Mouse (Mus musculus): Measurements from ENCODE around the gene Ywhab. TPM values are rescaled to one million over a fixed set of nuclear protein-coding genes. Genes with fewer than 3 reads are reported as not detected.

Gene Ywhab
- polyA plus RNA-seq, 1 experiment from 2014 or later: 381 TPM

- Histone ChIP-seq H3K9me3 (no peaks in the 10 kb centered on the region), H3K4me1 (no peaks in the 10 kb centered on the region), H3K36me3 (peaks cover 56% of the 10 kb centered on the region), H3K27me3 (replicated peaks) (no peaks in the 10 kb centered on the region), H3K4me2 (replicated peaks) (no peak overlapping the region), H3K9ac (no peak overlapping the region), H3K4me3 (no peak overlapping the region), H3K27ac (no peak overlapping the region)
- 91% methylated on average over 8 of the region's 8 CpGs for WGBS
- ATAC-seq (ENCODE audit: low FRiP score, low read depth): no peak
Measured at GRCm38 (mm10) chr2:164053767-164054166, 59.0 kb downstream of the Ywhab start.

GRCm38 (mm10) chr2:164054671-164055070 lies 59.9 kb downstream of the Ywhab start:
- no peaks in the 10 kb centered on the region for H3K4me1 ChIP-seq
- H3K4me2 ChIP-seq (replicated peaks): no peak overlapping the region
- no peak for ATAC-seq (ENCODE audit: low FRiP score, low read depth)
- no peak overlapping the region for H3K27ac ChIP-seq
- H3K36me3 ChIP-seq: peaks cover 65% of the 10 kb centered on the region
- no peak overlapping the region for H3K4me3 ChIP-seq
- H3K9me3 ChIP-seq: no peaks in the 10 kb centered on the region
- no peak overlapping the region for H3K9ac ChIP-seq
- whole genome bisulfite sequencing: 94% methylated on average over 8 of the region's 8 CpGs
- H3K27me3 ChIP-seq (replicated peaks): no peaks in the 10 kb centered on the region

- no peak overlapping the region for H3K4me3 ChIP-seq
- ATAC-seq (ENCODE audit: low FRiP score, low read depth): no peak
- H3K9me3 ChIP-seq: no peaks in the 10 kb centered on the region
- WGBS: 95% methylated on average over 8 of the region's 8 CpGs
- H3K4me2 ChIP-seq (replicated peaks): no peak overlapping the region
- no peak overlapping the region for H3K9ac ChIP-seq
- peaks cover 82% of the 10 kb centered on the region for H3K36me3 ChIP-seq
- H3K4me1 ChIP-seq: no peaks in the 10 kb centered on the region
- H3K27me3 ChIP-seq (replicated peaks): no peaks in the 10 kb centered on the region
- no peak overlapping the region for H3K27ac ChIP-seq
Measured at GRCm38 (mm10) chr2:164059634-164060235, 65.0 kb downstream of the Ywhab start.

Other genes starting within 250 kb of the Ywhab start
- gene Ada, start 244.7 kb upstream of the Ywhab start, polyA plus RNA-seq (2016; fragmentation: Nextera tagmentation; extraction: Ambion mirVana): 3.9 and 4.2 TPM in 2 replicates
- 0.14 and 0.41 TPM in 2 replicates for gene Ccn5, start 174.1 kb upstream of the Ywhab start, polyA plus RNA-seq (2016; fragmentation: Nextera tagmentation; extraction: Ambion mirVana)
- gene Kcnk15, start 141.3 kb upstream of the Ywhab start, polyA plus RNA-seq (2016; fragmentation: Nextera tagmentation; extraction: Ambion mirVana): 0.10 TPM in 1 of 2 replicates, not detected in the other
- gene Rims4, start 76.3 kb upstream of the Ywhab start, polyA plus RNA-seq (2016; fragmentation: Nextera tagmentation; extraction: Ambion mirVana): 5.0 and 5.2 TPM in 2 replicates
- 2.1 and 2.2 TPM in 2 replicates for gene Pabpc1l, start 30.5 kb downstream of the Ywhab start, polyA plus RNA-seq (2016; fragmentation: Nextera tagmentation; extraction: Ambion mirVana)
- gene Stk4, start 75.4 kb downstream of the Ywhab start, polyA plus RNA-seq (2016; fragmentation: Nextera tagmentation; extraction: Ambion mirVana): 27.7 and 28.8 TPM in 2 replicates
- gene Tomm34, start 76.2 kb downstream of the Ywhab start, polyA plus RNA-seq (2016; fragmentation: Nextera tagmentation; extraction: Ambion mirVana): 43.4 and 46.2 TPM in 2 replicates
- gene Kcns1, start 176.2 kb downstream of the Ywhab start, polyA plus RNA-seq (2016; fragmentation: Nextera tagmentation; extraction: Ambion mirVana): 0.06 and 0.23 TPM in 2 replicates
- gene Wfdc5, start 187.8 kb downstream of the Ywhab start, polyA plus RNA-seq (2016; fragmentation: Nextera tagmentation; extraction: Ambion mirVana): not detected in 2 replicates
- not detected in 2 replicates for gene Wfdc12, start 195.6 kb downstream of the Ywhab start, polyA plus RNA-seq (2016; fragmentation: Nextera tagmentation; extraction: Ambion mirVana)
- gene Wfdc15a, start 205.2 kb downstream of the Ywhab start, polyA plus RNA-seq (2016; fragmentation: Nextera tagmentation; extraction: Ambion mirVana): not detected in 2 replicates
- not detected in 2 replicates for gene Wfdc15b, start 226.7 kb downstream of the Ywhab start, polyA plus RNA-seq (2016; fragmentation: Nextera tagmentation; extraction: Ambion mirVana)
- gene Svs2, start 243.5 kb downstream of the Ywhab start, polyA plus RNA-seq (2016; fragmentation: Nextera tagmentation; extraction: Ambion mirVana): not detected in 2 replicates